Mouse (Mus musculus): ENCODE data around the gene Tnr. TPM values are rescaled to one million over a fixed set of nuclear protein-coding genes. Genes with fewer than 3 reads are reported as not detected.

Tnr gene
- polyA plus RNA-seq, 1 experiment = not detected

DNA sequence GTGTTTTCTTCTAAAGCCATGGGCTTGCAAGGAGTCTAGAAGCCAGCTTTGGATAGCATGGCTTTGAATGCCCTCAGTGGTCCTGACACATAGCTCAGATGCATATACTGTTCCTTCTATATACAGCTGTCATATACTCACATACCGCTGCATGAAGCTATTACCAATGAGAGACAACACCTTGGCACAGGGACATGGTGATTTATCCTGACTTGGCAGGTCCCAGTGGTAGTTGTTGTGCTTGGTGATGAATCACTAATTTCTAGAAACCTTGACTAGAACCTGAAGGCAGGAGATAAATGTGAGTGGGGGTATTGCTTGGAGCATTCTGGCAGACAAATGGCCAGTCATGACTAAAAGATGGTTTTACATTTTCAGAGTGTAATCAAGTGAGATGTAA is 192.7 kb downstream of the Tnr start:
- 95% methylated on average over 1 of the region's 1 CpGs for WGBS
- Histone ChIP-seq H3K4me3 (ENCODE audit: insufficient read depth, low read depth, low read length) (no peak overlapping the region), H3K4me1 (ENCODE audit: control insufficient read depth, insufficient read depth, low read length) (no peaks in the 10 kb centered on the region), H3K27ac (ENCODE audit: insufficient read depth, low read depth, low read length) (no peak overlapping the region)
- TF ChIP-seq CTCF (IDR thresholded peaks at IDR 0.05; ENCODE audit: insufficient read depth, low read depth, low read length) (no peak), POLR2A (IDR thresholded peaks at IDR 0.05; ENCODE audit: insufficient read depth, low read depth, low read length) (no peak)

- Histone ChIP-seq H3K27ac (ENCODE audit: insufficient read depth, low read depth, low read length) (no peak overlapping the region), H3K4me3 (ENCODE audit: insufficient read depth, low read depth, low read length) (no peak overlapping the region), H3K4me1 (ENCODE audit: control insufficient read depth, insufficient read depth, low read length) (no peaks in the 10 kb centered on the region)
- TF ChIP-seq POLR2A (IDR thresholded peaks at IDR 0.05; ENCODE audit: insufficient read depth, low read depth, low read length) (no peak), CTCF (IDR thresholded peaks at IDR 0.05; ENCODE audit: insufficient read depth, low read depth, low read length) (no peak)
- 73% methylated on average over 9 of the region's 9 CpGs for WGBS
Observed at GRCm38 (mm10) chr1:159717016-159717415, 193.4 kb downstream of the Tnr start.

DNA sequence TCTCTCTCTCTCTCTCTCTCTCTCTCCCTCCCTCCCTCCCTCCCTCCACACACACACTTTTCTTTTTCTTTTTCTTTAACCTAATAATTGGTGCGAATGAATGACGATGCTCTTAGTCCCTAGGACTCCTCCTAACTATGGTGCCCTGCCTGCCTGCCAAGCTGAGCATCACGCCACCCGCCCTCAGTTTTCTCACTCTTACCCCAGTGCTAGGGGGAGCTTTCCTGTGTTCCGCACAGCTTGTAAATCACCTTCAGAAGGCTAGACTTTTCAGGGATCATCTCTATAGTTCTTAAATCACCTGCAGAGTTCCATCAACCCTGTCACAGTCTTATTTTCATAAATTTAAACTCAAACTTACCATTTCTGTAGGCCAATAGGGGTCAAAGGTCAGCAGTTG is 200.2 kb downstream of the Tnr start:
- no peaks in the 10 kb centered on the region for H3K4me1 ChIP-seq (ENCODE audit: control insufficient read depth, insufficient read depth, low read length)

DNA sequence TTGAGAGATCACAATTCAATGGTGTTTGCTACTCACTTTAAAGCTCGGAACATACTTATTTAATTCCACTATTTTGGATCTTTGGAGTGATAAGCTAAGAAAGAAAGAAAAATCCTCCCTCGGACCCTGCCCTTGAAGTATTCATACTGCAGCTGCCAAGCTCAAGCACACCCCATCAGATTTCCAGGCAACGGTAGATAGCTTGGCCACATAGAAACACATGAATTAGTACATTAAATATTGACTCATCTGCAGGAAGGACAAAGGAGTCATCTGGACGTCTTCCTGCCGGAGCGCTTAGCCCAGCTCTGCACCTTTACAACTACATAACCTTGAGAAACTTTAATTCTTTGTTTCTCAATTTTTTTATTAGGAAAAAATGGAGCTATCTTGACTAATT is 205.7 kb downstream of the Tnr start:
- Histone ChIP-seq H3K4me1 (ENCODE audit: control insufficient read depth, insufficient read depth, low read length) (no peaks in the 10 kb centered on the region), H3K27ac (ENCODE audit: insufficient read depth, low read depth, low read length) (no peak overlapping the region), H3K4me3 (ENCODE audit: insufficient read depth, low read depth, low read length) (no peak overlapping the region)
- 92% methylated on average over 6 of the region's 6 CpGs for WGBS
- TF ChIP-seq CTCF (IDR thresholded peaks at IDR 0.05; ENCODE audit: insufficient read depth, low read depth, low read length) = no peak
- no peak for TF ChIP-seq POLR2A (IDR thresholded peaks at IDR 0.05; ENCODE audit: insufficient read depth, low read depth, low read length)

More for the DNA sequence above, 200.2 kb downstream of the Tnr start:
- H3K4me3 ChIP-seq (ENCODE audit: insufficient read depth, low read depth, low read length) = no peak overlapping the region
- WGBS = 81% methylated on average over 5 of the region's 5 CpGs
- H3K27ac ChIP-seq (ENCODE audit: insufficient read depth, low read depth, low read length) = no peak overlapping the region
- TF ChIP-seq CTCF (IDR thresholded peaks at IDR 0.05; ENCODE audit: insufficient read depth, low read depth, low read length) = no peak
- TF ChIP-seq POLR2A (IDR thresholded peaks at IDR 0.05; ENCODE audit: insufficient read depth, low read depth, low read length) = no peak

DNA sequence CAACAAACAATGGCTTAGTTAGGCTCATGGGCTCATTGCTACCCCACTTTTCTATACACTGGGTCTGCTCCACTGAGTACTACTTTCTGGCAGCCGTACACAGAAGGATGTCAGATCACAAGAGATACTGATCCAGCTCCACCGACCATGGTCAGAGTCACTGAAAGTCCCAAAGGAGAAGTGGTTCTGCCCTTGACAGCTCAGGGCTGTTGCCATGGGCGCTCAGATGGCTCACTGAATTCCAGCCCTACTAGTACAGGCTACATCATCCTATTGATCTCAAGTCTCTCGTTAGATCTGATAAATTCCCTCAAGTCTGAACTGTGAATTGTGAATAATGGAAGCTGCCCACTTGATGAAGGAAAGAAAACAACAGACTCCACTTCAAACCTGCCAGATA is 207.3 kb downstream of the Tnr start:
- TF ChIP-seq CTCF (IDR thresholded peaks at IDR 0.05; ENCODE audit: insufficient read depth, low read depth, low read length) (no peak), POLR2A (IDR thresholded peaks at IDR 0.05; ENCODE audit: insufficient read depth, low read depth, low read length) (no peak)
- Histone ChIP-seq H3K4me3 (ENCODE audit: insufficient read depth, low read depth, low read length) (no peak overlapping the region), H3K27ac (ENCODE audit: insufficient read depth, low read depth, low read length) (no peak overlapping the region), H3K4me1 (ENCODE audit: control insufficient read depth, insufficient read depth, low read length) (no peaks in the 10 kb centered on the region)
- WGBS = 75% methylated on average over 4 of the region's 4 CpGs

- no peaks in the 10 kb centered on the region for H3K4me1 ChIP-seq (ENCODE audit: control insufficient read depth, insufficient read depth, low read length)
- TF ChIP-seq CTCF (IDR thresholded peaks at IDR 0.05; ENCODE audit: insufficient read depth, low read depth, low read length) (no peak), POLR2A (IDR thresholded peaks at IDR 0.05; ENCODE audit: insufficient read depth, low read depth, low read length) (no peak)
- H3K27ac ChIP-seq (ENCODE audit: insufficient read depth, low read depth, low read length) = no peak overlapping the region
- no peak overlapping the region for H3K4me3 ChIP-seq (ENCODE audit: insufficient read depth, low read depth, low read length)
- 93% methylated on average over 3 of the region's 3 CpGs for WGBS
Observed at GRCm38 (mm10) chr1:159735099-159735498, 211.5 kb downstream of the Tnr start.

GRCm38 (mm10) chr1:159739478-159739877 is 215.9 kb downstream of the Tnr start:
- H3K4me1 ChIP-seq (ENCODE audit: control insufficient read depth, insufficient read depth, low read length) = no peaks in the 10 kb centered on the region
- no peak for TF ChIP-seq POLR2A (IDR thresholded peaks at IDR 0.05; ENCODE audit: insufficient read depth, low read depth, low read length)
- TF ChIP-seq CTCF (IDR thresholded peaks at IDR 0.05; ENCODE audit: insufficient read depth, low read depth, low read length) = no peak
- no peak overlapping the region for H3K27ac ChIP-seq (ENCODE audit: insufficient read depth, low read depth, low read length)
- WGBS = 85% methylated on average over 3 of the region's 3 CpGs
- no peak overlapping the region for H3K4me3 ChIP-seq (ENCODE audit: insufficient read depth, low read depth, low read length)

GRCm38 (mm10) chr1:159741237-159742002 is 217.9 kb downstream of the Tnr start:
- WGBS = 60% methylated on average over 3 of the region's 3 CpGs
- no peak overlapping the region for H3K4me3 ChIP-seq (ENCODE audit: insufficient read depth, low read depth, low read length)
- TF ChIP-seq CTCF (IDR thresholded peaks at IDR 0.05; ENCODE audit: insufficient read depth, low read depth, low read length) (no peak), POLR2A (IDR thresholded peaks at IDR 0.05; ENCODE audit: insufficient read depth, low read depth, low read length) (no peak)
- no peak overlapping the region for H3K27ac ChIP-seq (ENCODE audit: insufficient read depth, low read depth, low read length)
- no peaks in the 10 kb centered on the region for H3K4me1 ChIP-seq (ENCODE audit: control insufficient read depth, insufficient read depth, low read length)

- WGBS = 60% methylated on average over 3 of the region's 3 CpGs
- H3K4me3 ChIP-seq (ENCODE audit: insufficient read depth, low read depth, low read length) = no peak overlapping the region
- H3K4me1 ChIP-seq (ENCODE audit: control insufficient read depth, insufficient read depth, low read length) = no peaks in the 10 kb centered on the region
- TF ChIP-seq CTCF (IDR thresholded peaks at IDR 0.05; ENCODE audit: insufficient read depth, low read depth, low read length) (no peak), POLR2A (IDR thresholded peaks at IDR 0.05; ENCODE audit: insufficient read depth, low read depth, low read length) (no peak)
- H3K27ac ChIP-seq (ENCODE audit: insufficient read depth, low read depth, low read length) = no peak overlapping the region
Observed at GRCm38 (mm10) chr1:159742003-159742274, 218.4 kb downstream of the Tnr start.
